Mouse (Mus musculus) left cerebral cortex, postnatal 10 days (tissue): ENCODE measurements around the gene Nbdy. TPM values are rescaled to one million over a fixed set of nuclear protein-coding genes. Genes with fewer than 3 reads are reported as not detected.

Experiments used
- DNase-seq, 2 experiments: peaks; one replicate each; pipeline ENCODE4 v3.0.0; 2021 to 2022; ENCODE audit warnings: low spot score in 2 of 2, mixed read lengths in 1 of 2; ENCODE audit errors: extremely low spot score in 1 of 2
- intact Hi-C: fragments of 180-260 bp; cut with DNase I; formaldehyde crosslinking; loops from one replicate; pipeline ENCODE4 v1.15.1; 2025
- total RNA-seq, 2 experiments: library from RNA; stranded (reverse); gene quantifications; 2 replicates each; pipeline ENCODE4 v1.2.3; 2021

Nbdy gene
- total RNA-seq: 10 to 100 TPM; 73.8 to 80.0 TPM

DNA sequence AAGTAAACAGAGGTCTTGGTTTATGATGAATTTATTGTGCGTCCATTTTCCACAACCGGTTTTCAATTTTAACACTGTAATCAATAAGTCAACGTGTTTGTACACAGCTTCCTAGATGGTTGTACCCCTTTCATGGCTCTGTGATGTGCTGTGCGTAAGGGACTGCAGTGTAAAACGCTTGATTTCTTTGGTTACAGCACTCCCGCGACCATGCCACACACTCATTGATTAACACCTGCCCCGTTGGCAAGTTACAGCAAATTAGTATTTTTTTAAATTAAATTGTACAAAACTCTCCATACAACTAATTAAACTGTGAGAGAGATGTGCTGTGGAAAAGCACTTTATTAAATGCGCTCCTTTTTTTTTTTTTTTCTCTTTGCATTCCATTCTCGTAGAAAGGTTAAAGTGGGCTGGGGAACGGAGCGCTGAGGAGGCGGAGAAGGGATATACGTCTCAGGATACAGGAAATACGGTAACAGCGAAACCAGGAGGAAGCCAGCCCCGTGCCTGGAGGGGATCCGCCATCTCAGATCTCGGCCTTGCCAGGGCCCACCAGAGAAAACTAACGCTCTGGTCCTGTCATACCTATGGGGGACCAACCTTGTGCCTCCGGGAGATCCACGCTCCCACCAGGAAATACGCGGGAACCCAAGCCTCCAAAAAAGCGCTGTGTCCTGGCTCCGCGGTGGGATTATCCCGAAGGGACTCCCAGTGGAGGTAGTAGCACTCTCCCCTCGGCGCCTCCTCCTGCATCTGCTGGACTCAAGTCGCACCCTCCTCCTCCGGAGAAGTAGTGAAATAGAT lies at the start of gene Nbdy:
Gene Nbdy, plus strand, starts transcription at position 481 of the 807 bp plus-strand sequence.
- intact Hi-C loops: no loop called here
- peak; percentile 46 to 60 for DNase-seq

DNA sequence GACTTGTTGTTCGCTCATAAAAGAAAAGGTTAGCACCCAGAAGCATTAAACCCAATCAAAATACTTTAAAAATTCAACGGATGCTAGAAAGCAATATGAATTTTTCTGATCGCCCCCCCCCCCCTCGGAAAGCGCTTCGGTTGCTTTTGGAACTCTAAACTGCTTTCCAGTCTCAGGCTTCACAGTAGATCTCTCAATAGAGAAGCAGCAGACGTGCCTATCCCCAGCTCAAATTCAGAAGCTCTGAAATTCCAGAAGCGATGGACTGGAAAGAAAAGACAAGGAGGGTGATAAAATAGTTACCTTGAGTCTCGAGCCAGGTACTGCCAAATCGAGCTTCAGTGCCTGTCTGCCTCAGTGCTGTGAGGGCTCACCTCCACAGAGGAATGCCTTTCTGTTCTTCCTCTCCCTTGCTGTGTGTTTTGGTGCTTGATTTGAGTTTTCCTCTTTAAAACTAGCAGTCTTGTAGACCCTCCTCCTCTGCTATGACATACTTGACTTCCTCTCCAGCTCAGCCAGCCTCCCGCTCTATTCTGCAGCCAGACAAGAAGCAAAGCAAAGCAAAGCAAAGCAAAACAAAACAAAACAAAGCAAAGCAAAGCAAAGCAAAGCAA lies 27.5 kb upstream of the Nbdy start, which contains the start of gene Kctd12b:
Gene Kctd12b, minus strand, starts transcription at position 610 of the 614 bp plus-strand sequence.
- DNase-seq: peak in 1 of 2 experiments; percentile 26
- intact Hi-C loops: loop anchor here (10.0 kb wide), 1 partner anchor 191 kb away; no protein-coding TSS in a partner anchor

- intact Hi-C loops: no loop called here
- no peak for DNase-seq
Measured at GRCm38 (mm10) chrX:153700463-153700862, 22.9 kb upstream of the Nbdy start.

DNA sequence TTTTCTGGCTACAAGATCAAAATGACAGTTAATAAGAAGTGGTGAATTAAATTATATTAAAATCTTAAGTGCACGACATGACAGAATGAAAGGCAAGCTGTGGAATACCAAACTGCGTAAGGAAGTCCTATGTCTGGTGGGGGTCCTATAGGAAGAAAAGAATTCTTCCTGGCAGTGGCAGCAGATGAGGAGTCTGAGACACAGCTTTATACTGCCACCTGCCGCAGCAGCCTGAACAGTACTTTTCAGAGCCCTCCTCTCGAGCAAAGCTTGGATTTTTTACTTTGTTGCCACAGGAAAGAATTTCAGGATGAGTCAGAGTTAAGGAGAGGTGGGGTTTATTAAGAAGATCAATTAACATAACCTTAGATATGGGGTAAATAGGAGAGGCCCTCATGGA lies 15.7 kb upstream of the Nbdy start:
- intact Hi-C loops: loop anchor here (5.0 kb wide), 3 partner anchors 70 to 315 kb away; no protein-coding TSS in a partner anchor
- DNase-seq: peak in 1 of 2 experiments; percentile 30

DNA sequence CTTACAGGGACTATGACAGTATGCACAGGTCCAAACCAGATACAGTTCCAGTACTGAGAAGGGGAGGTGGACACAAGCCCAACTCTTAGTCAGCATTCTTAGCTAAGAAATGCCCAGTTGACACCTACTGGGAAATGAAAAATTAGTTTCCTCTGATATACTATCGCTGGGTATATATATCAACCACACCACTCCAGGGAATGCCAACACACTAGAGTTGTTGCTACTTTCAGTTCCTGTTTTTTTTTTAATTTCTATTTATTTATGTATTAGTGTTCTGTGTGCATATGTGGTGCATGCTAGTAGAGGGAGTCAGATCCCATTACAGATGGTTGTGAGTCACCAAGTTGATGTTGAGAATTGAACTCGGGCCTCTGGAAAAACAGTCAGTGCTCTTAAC lies 6.7 kb upstream of the Nbdy start:
- DNase-seq: no peak
- intact Hi-C loops: no loop called here

DNA sequence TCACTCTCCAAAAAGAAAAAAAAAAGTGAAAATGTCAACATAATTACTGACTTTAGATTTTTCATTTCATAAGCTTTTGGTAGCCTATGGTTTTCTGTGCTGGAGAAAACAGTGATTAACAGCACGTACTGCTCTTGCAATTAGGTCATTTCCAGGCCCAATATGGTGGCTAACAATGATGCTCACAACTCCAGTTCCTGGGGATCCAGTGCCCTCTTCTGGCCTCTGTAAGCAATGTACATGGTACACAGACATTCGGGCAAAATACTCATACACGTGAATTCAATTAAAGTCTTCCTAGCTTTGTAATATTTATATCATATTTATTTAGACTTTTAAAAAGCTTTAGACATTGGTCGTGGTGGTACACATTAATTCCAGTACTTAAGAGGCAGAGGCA lies 3.8 kb upstream of the Nbdy start:
- intact Hi-C loops: no loop called here
- DNase-seq: no peak

DNA sequence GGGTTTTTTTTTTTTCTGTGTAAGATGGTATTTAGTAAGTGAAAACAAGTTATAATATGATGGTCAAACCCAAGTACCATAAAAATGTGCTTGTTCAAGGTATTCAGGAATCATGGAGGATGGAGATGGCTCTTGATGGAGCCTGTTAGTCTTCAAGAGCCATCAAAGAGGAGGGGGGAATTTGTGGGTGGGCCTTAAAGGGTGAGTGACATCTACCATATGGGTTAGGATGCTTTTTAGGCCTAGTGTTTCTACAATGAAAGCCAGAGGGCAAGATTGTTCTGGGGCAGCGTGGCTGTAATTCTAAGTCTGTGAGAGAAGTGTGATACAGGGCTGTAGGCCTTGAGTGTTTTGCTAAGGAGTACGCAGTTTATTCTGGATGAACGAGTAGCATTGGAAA lies 1.0 kb downstream of the Nbdy start:
- DNase-seq: no peak
- intact Hi-C loops: no loop called here

GRCm38 (mm10) chrX:153735697-153736096 lies 12.3 kb downstream of the Nbdy start:
- peak in 1 of 2 experiments; percentile 16 for DNase-seq
- intact Hi-C loops: no loop called here

- DNase-seq: no peak
- intact Hi-C loops: no loop called here
Measured at GRCm38 (mm10) chrX:153742493-153742892, 19.1 kb downstream of the Nbdy start.

DNA sequence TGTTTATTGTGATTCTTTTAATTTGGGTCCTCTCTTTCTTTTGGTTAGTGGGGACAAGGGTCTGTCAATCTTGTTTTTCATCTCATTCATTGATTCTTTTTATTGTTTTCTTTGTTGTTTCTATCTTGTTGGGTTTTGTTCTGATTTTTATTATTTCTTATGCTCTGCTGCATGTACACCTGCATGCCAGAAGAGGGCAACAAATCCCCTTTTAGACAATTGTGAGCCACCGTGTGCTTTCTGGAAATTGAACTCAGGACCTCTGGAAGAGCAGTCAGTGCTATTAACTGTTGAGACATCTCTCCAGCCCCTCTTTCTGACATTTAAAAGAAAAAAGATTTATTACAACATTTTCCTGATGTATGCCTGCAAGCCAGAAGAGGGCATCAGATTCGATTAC lies 25.8 kb downstream of the Nbdy start:
- DNase-seq: no peak
- intact Hi-C loops: no loop called here

Other genes starting within 250 kb of the Nbdy start
- 100 to 1,000 TPM; 252 to 255 TPM for gene Ubqln2, start 225.4 kb upstream of the Nbdy start, total RNA-seq
- not detected for gene Cypt3, start 165.0 kb upstream of the Nbdy start, total RNA-seq
- gene Kctd12b, start 27.2 kb upstream of the Nbdy start, total RNA-seq: 1 to 10 TPM; 3.4 to 4.1 TPM
- 1 to 10 TPM; 6.8 to 8.1 TPM for gene Spin2c, start 108.6 kb downstream of the Nbdy start, total RNA-seq